Comparison of ENCODE assay signal across 14 mouse cellular contexts in the genomic region with DNA sequence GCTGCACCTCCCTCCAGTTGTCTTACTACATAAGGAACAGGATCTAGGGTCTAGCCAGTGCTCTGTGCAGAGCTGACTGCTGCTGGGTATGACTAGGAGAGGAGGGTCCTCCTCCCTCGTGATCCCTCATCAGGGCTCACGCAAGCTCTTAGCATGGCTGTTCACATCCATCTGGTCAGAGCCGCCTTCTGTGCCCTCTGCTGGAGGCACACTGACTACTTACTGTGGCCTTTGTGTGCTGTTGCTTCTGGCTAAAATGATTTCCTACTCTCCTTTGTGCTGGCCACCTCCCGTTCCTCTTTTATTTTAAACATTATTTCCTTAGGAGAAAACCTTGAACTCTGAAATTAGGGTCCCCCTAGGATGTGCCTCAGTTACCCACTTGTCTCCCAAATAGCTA.
"Had no signal": no experiment of that assay in that cellular context is flagged by ENCODE, and none has a peak within 500 bp of the region (broad histone marks: within the 10 kb centered on the region; RNA-seq: fewer than 3 reads in every experiment).

No protein-coding gene starts in this region.

- H3K9ac ChIP-seq: liver, embryonic 12.5 days; liver, embryonic 14.5 days; midbrain, embryonic 13.5 days; neural tube, embryonic 13.5 days; neural tube, embryonic 15.5 days had no signal

- H3K4me2 ChIP-seq: liver, embryonic 12.5 days; midbrain, embryonic 13.5 days; neural tube, embryonic 13.5 days; neural tube, embryonic 15.5 days had no signal

- H3K4me3 ChIP-seq: liver, embryonic 12.5 days; midbrain, embryonic 10.5 days; midbrain, embryonic 13.5 days; myocyte; neural tube, embryonic 13.5 days; neural tube, embryonic 15.5 days had no signal

- H3K9me3 ChIP-seq: liver, embryonic 12.5 days; midbrain, embryonic 10.5 days; midbrain, embryonic 13.5 days; neural tube, embryonic 13.5 days; neural tube, embryonic 15.5 days had no signal

- H3K27ac ChIP-seq: liver, embryonic 12.5 days; liver, embryonic 14.5 days; midbrain, embryonic 10.5 days; midbrain, embryonic 13.5 days; neural tube, embryonic 13.5 days; neural tube, embryonic 15.5 days had no signal

- DNase-seq: lung, adult 2 months; retina, postnatal 1 day; right cerebral cortex, adult 18-20 months; right cerebral cortex, postnatal 25 days; thymus, adult 18-20 months; thymus, postnatal 14 days; thymus, postnatal 36 days had no signal

- H3K27me3 ChIP-seq: liver, embryonic 12.5 days; midbrain, embryonic 13.5 days; neural tube, embryonic 13.5 days; neural tube, embryonic 15.5 days had no signal

- ATAC-seq: liver, embryonic 12.5 days; midbrain, embryonic 13.5 days had no signal
